Mouse (Mus musculus) liver, postnatal 0 days (tissue): ENCODE data around the gene Rpl38.

Experiments
- CTCF ChIP-seq: sonication (generic); IDR thresholded peaks from 2 replicates; pipeline ENCODE4 v1.5.1; 2016; ENCODE audit warnings: antibody characterized with exemption, low read depth
- EP300 ChIP-seq: IDR thresholded peaks from 2 replicates; pipeline ENCODE4 v1.6.1; 2016; ENCODE audit warnings: antibody characterized with exemption, low read depth, mild to moderate bottlenecking

- TF ChIP-seq CTCF, result no peak
- TF ChIP-seq EP300, result no peak
Measured at GRCm38 (mm10) chr11:114683029-114683721, 14.9 kb downstream of the Rpl38 start.
